ENCODE assay signal across 33 mouse cellular contexts in genomic region chr5:86889933-86890332, GRCm38 (mm10). TPM values are rescaled to one million over a fixed set of nuclear protein-coding genes. Genes with fewer than 3 reads are reported as not detected.
DNase-seq lines count a peak whose midpoint lies in the region; ATAC-seq and TF ChIP-seq lines count a peak whose summit lies in the region.
"Had no signal": no experiment of that assay in that cellular context is flagged by ENCODE, and none has a peak within 500 bp of the region (broad histone marks: within the 10 kb centered on the region; RNA-seq: fewer than 3 reads in every experiment).

No protein-coding gene starts in this region.

- no peak overlapping the region for H3K4me2 ChIP-seq in kidney, embryonic 15.5 days
- no peak overlapping the region for H3K4me2 ChIP-seq in liver, postnatal 0 days (ENCODE audit: low read depth, low read length)
- H3K4me2 ChIP-seq in liver, embryonic 11.5 days, result no peak overlapping the region
- H3K4me2 ChIP-seq: embryonic facial prominence, embryonic 15.5 days; forebrain, embryonic 12.5 days; heart, embryonic 11.5 days; hindbrain, embryonic 12.5 days; liver, embryonic 15.5 days; lung, embryonic 15.5 days; midbrain, embryonic 15.5 days; neural tube, embryonic 15.5 days had no signal

- H3K36me3 ChIP-seq in kidney, embryonic 15.5 days, result no peaks in the 10 kb centered on the region
- H3K36me3 ChIP-seq in liver, postnatal 0 days (replicated peaks; ENCODE audit: insufficient read depth, low read length), result peaks cover 14% of the 10 kb centered on the region; the same call in 1 of the 2 replicates
- peaks cover 2% of the 10 kb centered on the region; the same call in 1 of the 2 replicates for H3K36me3 ChIP-seq in liver, embryonic 11.5 days (ENCODE audit: control insufficient read depth, insufficient read depth, low read length)
- no peaks in the 10 kb centered on the region for H3K36me3 ChIP-seq in E14TG2a.4 (ENCODE audit: insufficient read depth, low read length)
- H3K36me3 ChIP-seq: embryonic facial prominence, embryonic 10.5 days; embryonic facial prominence, embryonic 15.5 days; forebrain, embryonic 12.5 days; hindbrain, embryonic 12.5 days; lung, embryonic 15.5 days; midbrain, embryonic 10.5 days; midbrain, embryonic 15.5 days; neural tube, embryonic 15.5 days had no signal

- TF ChIP-seq EP300 in liver, postnatal 0 days (IDR thresholded peaks at IDR 0.05; ENCODE audit: low read depth), result no peak

- H3K4me3 ChIP-seq in kidney, embryonic 15.5 days (replicated peaks), result no peak overlapping the region
- no peak overlapping the region for H3K4me3 ChIP-seq in liver, postnatal 0 days (ENCODE audit: low read depth, low read length)
- H3K4me3 ChIP-seq in liver, embryonic 11.5 days (ENCODE audit: low read depth, low read length), result no peak overlapping the region
- H3K4me3 ChIP-seq in E14TG2a.4 (replicated peaks; ENCODE audit: low read length), result no peak overlapping the region
- H3K4me3 ChIP-seq: embryonic facial prominence, embryonic 10.5 days; embryonic facial prominence, embryonic 15.5 days; forebrain, embryonic 12.5 days; hindbrain, embryonic 12.5 days; liver, embryonic 15.5 days; lung, embryonic 15.5 days; midbrain, embryonic 10.5 days; midbrain, embryonic 15.5 days; neural tube, embryonic 15.5 days had no signal

- H3K27me3 ChIP-seq in kidney, embryonic 15.5 days, result no peaks in the 10 kb centered on the region
- H3K27me3 ChIP-seq in liver, postnatal 0 days (ENCODE audit: insufficient read depth, low read length), result no peaks in the 10 kb centered on the region
- H3K27me3 ChIP-seq in liver, embryonic 11.5 days (replicated peaks; ENCODE audit: control insufficient read depth, insufficient read depth, low read length), result no peaks in the 10 kb centered on the region
- no peaks in the 10 kb centered on the region for H3K27me3 ChIP-seq in E14TG2a.4 (ENCODE audit: insufficient read depth, low read length)
- H3K27me3 ChIP-seq: embryonic facial prominence, embryonic 15.5 days; forebrain, embryonic 12.5 days; hindbrain, embryonic 12.5 days; liver, embryonic 15.5 days; lung, embryonic 15.5 days; midbrain, embryonic 15.5 days; neural tube, embryonic 15.5 days had no signal

- no peak overlapping the region for H3K27ac ChIP-seq in kidney, embryonic 15.5 days
- H3K27ac ChIP-seq in liver, postnatal 0 days (ENCODE audit: low read depth), result no peak overlapping the region
- no peak overlapping the region for H3K27ac ChIP-seq in liver, embryonic 11.5 days (ENCODE audit: low read depth, low read length)
- H3K27ac ChIP-seq: embryonic facial prominence, embryonic 10.5 days; embryonic facial prominence, embryonic 15.5 days; forebrain, embryonic 12.5 days; hindbrain, embryonic 12.5 days; liver, embryonic 15.5 days; lung, embryonic 15.5 days; midbrain, embryonic 10.5 days; midbrain, embryonic 15.5 days; neural tube, embryonic 15.5 days had no signal

- no peak overlapping the region for H3K9ac ChIP-seq in kidney, embryonic 15.5 days
- H3K9ac ChIP-seq in liver, postnatal 0 days (replicated peaks), result no peak overlapping the region
- H3K9ac ChIP-seq in liver, embryonic 11.5 days (ENCODE audit: low read depth, low read length), result no peak overlapping the region
- H3K9ac ChIP-seq: embryonic facial prominence, embryonic 15.5 days; forebrain, embryonic 12.5 days; hindbrain, embryonic 12.5 days; liver, embryonic 15.5 days; lung, embryonic 15.5 days; midbrain, embryonic 15.5 days; neural tube, embryonic 15.5 days had no signal

- no peaks in the 10 kb centered on the region for H3K4me1 ChIP-seq in kidney, embryonic 15.5 days
- H3K4me1 ChIP-seq in liver, postnatal 0 days (ENCODE audit: insufficient read depth), result no peaks in the 10 kb centered on the region
- H3K4me1 ChIP-seq in liver, embryonic 11.5 days (replicated peaks; ENCODE audit: control insufficient read depth, insufficient read depth, low read length), result no peaks in the 10 kb centered on the region
- no peaks in the 10 kb centered on the region for H3K4me1 ChIP-seq in E14TG2a.4 (replicated peaks; ENCODE audit: low read depth, low read length)
- H3K4me1 ChIP-seq: embryonic facial prominence, embryonic 10.5 days; embryonic facial prominence, embryonic 15.5 days; forebrain, embryonic 12.5 days; hindbrain, embryonic 12.5 days; liver, embryonic 15.5 days; lung, embryonic 15.5 days; midbrain, embryonic 10.5 days; midbrain, embryonic 15.5 days; neural tube, embryonic 15.5 days had no signal

- TF ChIP-seq CTCF in liver, postnatal 0 days (IDR thresholded peaks at IDR 0.05; ENCODE audit: low read depth), result peak; percentile 32; the same call in 1 of the 2 replicates
- TF ChIP-seq CTCF in E14TG2a.4 (conservative IDR thresholded peaks at IDR 0.05; ENCODE audit: low read length), result peak; percentile 30

- DNase-seq in kidney, adult 9 months, result peak; percentile 12
- no peak for DNase-seq in liver, postnatal 0 days
- DNase-seq in liver, embryonic 11.5 days (ENCODE audit: low spot score), result no peak
- no peak for DNase-seq in T-cell, adult 2 months (ENCODE audit: low spot score)
- DNase-seq in cerebellum, adult 11 months, result no peak
- DNase-seq: adrenal gland, postnatal 10 days; cerebellum, adult 18-20 months; cerebellum, postnatal 10 days; gastrocnemius, postnatal 25 days; heart, adult 18-20 months; heart, postnatal 36 days; kidney, adult 18-20 months; kidney, postnatal 14 days; left cerebral cortex, postnatal 4 days; retina, postnatal 1 day; right cerebral cortex, postnatal 14 days; thymus, adult 2 months; thymus, postnatal 4 days had no signal

- ATAC-seq in kidney, embryonic 15.5 days (replicated peaks; ENCODE audit: low FRiP score), result no peak
- ATAC-seq in liver, postnatal 0 days, result no peak
- no peak for ATAC-seq in liver, embryonic 11.5 days (replicated peaks; ENCODE audit: low FRiP score)
- ATAC-seq: midbrain, embryonic 15.5 days had no signal

- no peaks in the 10 kb centered on the region; the same call in 1 of the 2 replicates for H3K9me3 ChIP-seq in kidney, embryonic 15.5 days (replicated peaks)
- peaks cover 4% of the 10 kb centered on the region for H3K9me3 ChIP-seq in liver, postnatal 0 days (ENCODE audit: low read length)
- 0 out of 2 replicates have a peak, but pooled peaks cover 3% of the 10 kb centered on the region for H3K9me3 ChIP-seq in liver, embryonic 11.5 days (ENCODE audit: control insufficient read depth, low read length)
- 0 out of 2 replicates have a peak, but pooled peaks cover 4% of the 10 kb centered on the region for H3K9me3 ChIP-seq in E14TG2a.4 (ENCODE audit: low read length)
- H3K9me3 ChIP-seq: embryonic facial prominence, embryonic 15.5 days; forebrain, embryonic 12.5 days; liver, embryonic 15.5 days; lung, embryonic 15.5 days; midbrain, embryonic 15.5 days; neural tube, embryonic 15.5 days had no signal

- 85% methylated on average over 1 of the region's 1 CpGs for WGBS in kidney, embryonic 15.5 days
- WGBS in liver, postnatal 0 days (ENCODE audit: insufficient replicate concordance), result 81% methylated on average over 1 of the region's 1 CpGs
- WGBS in liver, embryonic 11.5 days, result 81% methylated on average over 1 of the region's 1 CpGs

RNA-seq across cellular contexts. Expression of gene Ugt2b34, which starts 16.8 kb away (rescaled TPM):
- polyA plus RNA-seq in kidney, embryonic 15.5 days (2015; fragmentation: Nextera tagmentation; extraction: Ambion mirVana), result 8.5 and 10.1 TPM in 2 replicates
- polyA plus RNA-seq in liver, postnatal 0 days (2015; fragmentation: Nextera tagmentation; extraction: Ambion mirVana), result 102 and 108 TPM in 2 replicates
- polyA plus RNA-seq in liver, embryonic 11.5 days (2014; fragmentation: Nextera tagmentation; extraction: Ambion mirVana), result 20.1 and 21.9 TPM in 2 replicates
- polyA plus RNA-seq: forebrain, embryonic 12.5 days; hindbrain, embryonic 12.5 days; midbrain, embryonic 10.5 days; midbrain, embryonic 15.5 days had no signal

RNA-seq across cellular contexts. Expression of gene Ugt2b1, which starts 36.4 kb away (rescaled TPM):
- polyA plus RNA-seq in kidney, embryonic 15.5 days (2015; fragmentation: Nextera tagmentation; extraction: Ambion mirVana), result not detected in 2 replicates
- 8.6 and 12.0 TPM in 2 replicates for polyA plus RNA-seq in liver, postnatal 0 days (2015; fragmentation: Nextera tagmentation; extraction: Ambion mirVana)
- polyA plus RNA-seq in liver, embryonic 11.5 days (2014; fragmentation: Nextera tagmentation; extraction: Ambion mirVana), result 0.12 TPM in 1 of 2 replicates, not detected in the other
- polyA plus RNA-seq: embryonic facial prominence, embryonic 10.5 days; embryonic facial prominence, embryonic 15.5 days; forebrain, embryonic 12.5 days; heart, embryonic 11.5 days; heart, embryonic 16.5 days; hindbrain, embryonic 12.5 days; limb, embryonic 14.5 days; lung, embryonic 15.5 days; midbrain, embryonic 10.5 days; midbrain, embryonic 15.5 days; neural tube, embryonic 15.5 days; stomach, embryonic 16.5 days; thymus, adult 2 months had no signal
